Mouse (Mus musculus): ENCODE results near the gene Olfr1280. TPM values are rescaled to one million over a fixed set of nuclear protein-coding genes. Genes with fewer than 3 reads are reported as not detected.
"Not testable (repeated sequence)": the region's sequence is repeated elsewhere in the genome, so short reads cannot be mapped to it uniquely, and the experiment has no call there.

The Olfr1280 gene
- not detected in 2 replicates for polyA plus RNA-seq (2015; fragmentation: Nextera tagmentation; extraction: Ambion mirVana)

GRCm38 (mm10) chr2:111313717-111314116 lies at the start of gene Olfr1280:
Olfr1280 (plus strand) TSS chr2:111314017.
- DNase-seq (ENCODE audit: low spot score) = no peak

- no peak for DNase-seq (ENCODE audit: low spot score)
These were observed 39.8 kb upstream of the Olfr1280 start, which contains the start of gene Olfr1277 for GRCm38 (mm10) chr2:111274006-111274405. Olfr1277 (minus strand) TSS chr2:111274106.

DNA sequence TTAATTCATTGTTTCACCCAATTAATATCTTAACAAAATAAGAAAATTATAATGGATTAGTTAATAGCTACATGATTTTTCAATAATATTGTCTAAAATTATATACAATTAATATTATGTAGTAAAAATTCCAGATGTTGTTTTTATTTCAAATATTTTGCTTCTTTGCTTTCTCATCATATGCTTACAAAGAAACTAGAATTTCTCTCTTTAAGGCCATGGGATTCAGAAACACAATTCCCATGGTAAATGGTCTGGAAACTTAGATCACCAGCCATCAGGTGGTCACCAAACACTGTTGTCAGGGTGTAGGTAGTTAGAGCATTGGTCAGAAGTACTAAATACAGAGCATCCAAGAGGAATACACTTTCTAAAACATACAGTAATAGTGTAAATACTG lies 24.0 kb upstream of the Olfr1280 start, which contains the start of gene Olfr1278:
Gene Olfr1278, plus strand, starts transcription at position 301 of the 400 bp plus-strand sequence.
- no peak for DNase-seq (ENCODE audit: low spot score)

- DNase-seq (ENCODE audit: low spot score) = no peak
These were observed 15.3 kb upstream of the Olfr1280 start for GRCm38 (mm10) chr2:111298541-111298940.

DNA sequence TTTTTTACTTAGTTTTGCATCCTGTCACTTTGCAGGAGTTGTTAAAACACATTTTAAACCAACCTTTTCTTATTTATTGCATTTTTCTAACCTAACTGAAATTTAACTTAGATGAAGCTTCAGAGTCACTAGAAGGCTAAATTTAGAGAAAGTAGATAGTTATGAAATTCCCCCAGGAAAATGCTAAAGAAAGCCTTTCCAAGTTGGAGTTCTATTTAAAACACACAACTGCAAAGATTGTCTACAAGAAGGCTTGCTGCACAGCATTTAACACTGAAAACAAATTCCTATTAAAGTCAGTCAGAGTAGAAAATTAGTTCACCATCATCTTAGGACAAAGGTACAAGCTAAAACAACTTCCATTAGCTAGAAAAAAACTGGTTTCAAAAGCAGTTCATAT lies 13.4 kb upstream of the Olfr1280 start, which contains the start of gene Olfr1279:
Gene Olfr1279, plus strand, starts transcription at position 262 of the 400 bp plus-strand sequence.
- no peak for DNase-seq (ENCODE audit: low spot score)

DNA sequence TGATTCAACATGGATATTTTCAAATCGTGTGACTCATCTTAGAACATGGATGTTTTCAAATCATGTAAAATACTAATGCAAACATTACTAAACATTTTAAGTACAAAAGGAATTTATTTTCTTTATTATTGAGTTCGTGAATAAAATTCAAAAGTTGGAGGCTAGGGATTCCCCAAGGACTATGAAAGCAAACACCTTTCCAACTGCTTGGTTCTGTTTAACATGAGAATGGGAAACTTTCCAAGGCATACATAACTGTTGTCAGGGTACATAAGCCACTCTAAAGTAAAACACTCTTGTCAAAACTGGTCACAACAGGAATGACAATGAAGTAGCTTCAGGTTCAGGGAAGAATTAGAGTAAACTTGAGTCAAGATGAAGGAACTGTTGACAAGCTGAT lies 12.4 kb downstream of the Olfr1280 start, which contains the start of gene Olfr1281:
Gene Olfr1281, plus strand, starts transcription at position 301 of the 400 bp plus-strand sequence.
- DNase-seq (ENCODE audit: low spot score) = no peak

GRCm38 (mm10) chr2:111333721-111334120 lies 19.9 kb downstream of the Olfr1280 start:
- DNase-seq (ENCODE audit: low spot score) = not testable (repeated sequence)

GRCm38 (mm10) chr2:111335976-111336375 lies 22.2 kb downstream of the Olfr1280 start, which contains the start of gene Olfr1282:
Olfr1282 (minus strand) TSS chr2:111336076.
- no peak for DNase-seq (ENCODE audit: low spot score)

DNA sequence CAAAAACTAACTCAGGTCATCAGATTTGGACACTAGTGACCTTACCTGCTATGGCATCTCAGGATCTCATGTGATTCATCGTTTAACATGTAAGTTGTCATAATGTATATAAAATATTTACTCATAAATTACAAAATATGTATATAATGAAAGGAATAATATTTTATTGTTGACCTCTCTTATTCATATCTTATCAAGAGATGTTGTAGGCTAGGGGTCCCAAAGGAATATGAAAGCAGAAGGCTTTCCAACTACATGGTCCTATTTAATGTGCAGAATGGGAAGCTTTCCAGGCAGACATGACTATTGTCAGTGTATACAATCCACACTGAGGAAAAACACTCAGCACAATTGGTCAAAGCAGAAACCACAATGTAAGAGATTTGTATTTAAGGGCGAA lies 52.7 kb downstream of the Olfr1280 start, which contains the start of gene Olfr1283:
Gene Olfr1283, plus strand, starts transcription at position 301 of the 400 bp plus-strand sequence.
- DNase-seq (ENCODE audit: low spot score) = no peak

GRCm38 (mm10) chr2:111375222-111375621 lies 61.4 kb downstream of the Olfr1280 start, which contains the start of gene Olfr1284:
Olfr1284 (plus strand) TSS chr2:111375522.
- no peak for DNase-seq (ENCODE audit: low spot score)

Other genes with a start within 250 kb of the Olfr1280 start
- gene Gm13941, start 208.0 kb upstream of the Olfr1280 start, polyA plus RNA-seq (2015; fragmentation: Nextera tagmentation; extraction: Ambion mirVana) = not detected in 2 replicates
- not detected in 2 replicates for gene Gm15130, start 161.1 kb upstream of the Olfr1280 start, polyA plus RNA-seq (2015; fragmentation: Nextera tagmentation; extraction: Ambion mirVana)
- not detected in 2 replicates for gene 4930430A15Rik, start 84.4 kb upstream of the Olfr1280 start, polyA plus RNA-seq (2015; fragmentation: Nextera tagmentation; extraction: Ambion mirVana)
- not detected in 2 replicates for gene Olfr1275, start 78.7 kb upstream of the Olfr1280 start, polyA plus RNA-seq (2015; fragmentation: Nextera tagmentation; extraction: Ambion mirVana)
- not detected in 2 replicates for gene Olfr1276, start 59.5 kb upstream of the Olfr1280 start, polyA plus RNA-seq (2015; fragmentation: Nextera tagmentation; extraction: Ambion mirVana)
- not detected in 2 replicates for gene Olfr1277, start 39.9 kb upstream of the Olfr1280 start, polyA plus RNA-seq (2015; fragmentation: Nextera tagmentation; extraction: Ambion mirVana)
- not detected in 2 replicates for gene Olfr1278, start 23.9 kb upstream of the Olfr1280 start, polyA plus RNA-seq (2015; fragmentation: Nextera tagmentation; extraction: Ambion mirVana)
- gene Olfr1279, start 13.4 kb upstream of the Olfr1280 start, polyA plus RNA-seq (2015; fragmentation: Nextera tagmentation; extraction: Ambion mirVana) = not detected in 2 replicates
- not detected in 2 replicates for gene Olfr1281, start 12.5 kb downstream of the Olfr1280 start, polyA plus RNA-seq (2015; fragmentation: Nextera tagmentation; extraction: Ambion mirVana)
- gene Olfr1282, start 22.1 kb downstream of the Olfr1280 start, polyA plus RNA-seq (2015; fragmentation: Nextera tagmentation; extraction: Ambion mirVana) = not detected in 2 replicates
- not detected in 2 replicates for gene Olfr1283, start 52.8 kb downstream of the Olfr1280 start, polyA plus RNA-seq (2015; fragmentation: Nextera tagmentation; extraction: Ambion mirVana)
- not detected in 2 replicates for gene Olfr1284, start 61.5 kb downstream of the Olfr1280 start, polyA plus RNA-seq (2015; fragmentation: Nextera tagmentation; extraction: Ambion mirVana)
- gene Olfr1286, start 109.1 kb downstream of the Olfr1280 start, polyA plus RNA-seq (2015; fragmentation: Nextera tagmentation; extraction: Ambion mirVana) = not detected in 2 replicates
- not detected in 2 replicates for gene Olfr1287, start 135.1 kb downstream of the Olfr1280 start, polyA plus RNA-seq (2015; fragmentation: Nextera tagmentation; extraction: Ambion mirVana)
- not detected in 2 replicates for gene Olfr1288, start 160.1 kb downstream of the Olfr1280 start, polyA plus RNA-seq (2015; fragmentation: Nextera tagmentation; extraction: Ambion mirVana)
- gene Olfr1289, start 166.8 kb downstream of the Olfr1280 start, polyA plus RNA-seq (2015; fragmentation: Nextera tagmentation; extraction: Ambion mirVana) = not detected in 2 replicates
- not detected in 2 replicates for gene Olfr1290, start 179.8 kb downstream of the Olfr1280 start, polyA plus RNA-seq (2015; fragmentation: Nextera tagmentation; extraction: Ambion mirVana)
- gene Olfr1291-ps1, start 183.2 kb downstream of the Olfr1280 start, polyA plus RNA-seq (2015; fragmentation: Nextera tagmentation; extraction: Ambion mirVana) = not detected in 2 replicates
- gene Olfr1293-ps, start 211.2 kb downstream of the Olfr1280 start, polyA plus RNA-seq (2015; fragmentation: Nextera tagmentation; extraction: Ambion mirVana) = not detected in 2 replicates
- not detected in 2 replicates for gene Olfr1294, start 226.3 kb downstream of the Olfr1280 start, polyA plus RNA-seq (2015; fragmentation: Nextera tagmentation; extraction: Ambion mirVana)